Mouse (Mus musculus) left cerebral cortex, adult 2 months (tissue): ENCODE data around the gene Gipc1. TPM values are rescaled to one million over a fixed set of nuclear protein-coding genes. Genes with fewer than 3 reads are reported as not detected.

Experiments used
- DNase-seq, 2 experiments: peaks; one replicate each; pipeline ENCODE4 v3.0.0; 2021 to 2022; ENCODE audit warnings: low spot score in 2 of 2, mixed read lengths in 1 of 2; ENCODE audit errors: extremely low spot score in 1 of 2
- H3K27ac ChIP-seq: fragments of 200-600 bp; 2 replicates; pipeline ENCODE4 v1.8.1; 2022
- H3K4me3 ChIP-seq: fragments of 200-600 bp; 2 replicates; pipeline ENCODE4 v1.8.1; 2022
- CTCF ChIP-seq: fragments of 200-600 bp; IDR thresholded peaks from 2 replicates; pipeline ENCODE4 v1.8.1; 2022; ENCODE audit warnings: antibody characterized with exemption, mild to moderate bottlenecking, moderate library complexity
- intact Hi-C: fragments of 180-260 bp; cut with DNase I; formaldehyde crosslinking; loops from one replicate; pipeline ENCODE4 v1.15.1; 2025
- long read RNA-seq, 2 experiments: library from polyadenylated mRNA; stranded (forward); transcript quantifications; one replicate each; pipeline ENCODE4 v2.0.0; 2021; ENCODE audit warnings: borderline mapping rate in 2 of 2
- total RNA-seq, 2 experiments: library from RNA; stranded (reverse); gene quantifications; 2 replicates each; pipeline ENCODE4 v1.2.3; 2021

Gene Gipc1
- 10 to 100 TPM; 84.6 to 88.2 TPM for total RNA-seq
- long read RNA-seq, experiment 1, transcript Gipc1-201 (7 exons, 1,522 nt) = major isoform, 113 of 149 reads
- long read RNA-seq, experiment 1, partial matches to known transcripts = 33 of 149 reads
- long read RNA-seq, experiment 1, other reads (novel, unspliced or antisense) = 3 of 149 reads
- long read RNA-seq, experiment 2, transcript Gipc1-201 (7 exons, 1,522 nt) = major isoform, 79 of 116 reads
- long read RNA-seq, experiment 2, partial matches to known transcripts = 25 of 116 reads
- long read RNA-seq, experiment 2, other reads (novel, unspliced or antisense) = 12 of 116 reads

DNA sequence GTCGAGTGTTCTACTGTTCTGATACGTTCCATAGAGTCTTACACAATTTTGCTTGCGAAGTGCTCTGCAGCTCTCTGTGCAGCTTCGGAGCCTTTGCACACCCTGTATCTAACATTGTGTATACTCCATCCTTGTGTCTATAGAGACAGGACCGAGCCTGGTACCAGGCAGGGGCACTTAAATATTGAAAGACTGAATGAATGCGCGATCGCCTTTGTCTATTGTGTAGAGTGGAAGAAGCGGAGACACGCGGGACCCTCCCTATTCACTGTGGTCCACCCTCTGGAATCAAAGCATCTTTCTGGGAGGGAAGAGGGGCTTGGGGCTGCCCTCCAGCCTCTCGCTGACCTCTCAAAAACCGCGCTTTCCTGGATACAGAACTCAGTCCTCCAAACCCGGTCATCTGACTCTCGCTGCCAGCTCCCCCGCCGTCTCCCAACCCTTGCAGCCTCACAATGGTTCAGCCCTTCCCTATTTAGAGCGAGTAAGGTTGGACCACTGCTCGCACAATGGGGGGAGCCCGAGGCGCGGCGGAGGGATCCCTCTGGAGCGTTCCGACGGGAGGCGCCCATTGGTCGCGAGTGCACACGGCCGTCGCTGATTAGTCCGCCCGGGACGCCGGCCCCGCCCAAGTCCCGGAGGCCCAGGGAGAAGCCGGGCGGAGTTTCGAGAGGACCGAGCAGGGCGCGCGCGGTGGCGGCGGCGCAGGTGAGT is at the start of gene Gipc1:
Gene Gipc1 (plus strand): TSS at position 648 of the 714 bp plus-strand sequence.
- peak within 1 kb of the TSS; percentile 89 for H3K27ac ChIP-seq
- intact Hi-C loops = loop anchor here (2.0 to 5.0 kb wide), 2 partner anchors 43 to 305 kb away; partner anchors contain the start of genes Asf1b, Dnajb1 and Gm10644
- H3K4me3 ChIP-seq = peak within 1 kb of the TSS; percentile 99
- peak; percentile 95 to 97 for DNase-seq
- no peak for TF ChIP-seq CTCF

- no peak for TF ChIP-seq CTCF
- Histone ChIP-seq H3K27ac (peak within 1 kb of the TSS; percentile 98), H3K4me3 (peak within 1 kb of the TSS; percentile 82)
- intact Hi-C loops = loop anchor here (2.0 to 5.0 kb wide), 2 partner anchors 45 to 289 kb away; partner anchors contain the start of gene Gipc1
- peak; percentile 99 to 100 for DNase-seq
Measured at GRCm38 (mm10) chr8:83607661-83608397, 44.6 kb upstream of the Gipc1 start, which contains the start of the genes Tecr and Dnajb1. TSS of gene Tecr (minus strand) at chr8:83607971. TSS of gene Dnajb1 (plus strand) at chr8:83608193.

GRCm38 (mm10) chr8:83608398-83608829 is 44.1 kb upstream of the Gipc1 start:
- Histone ChIP-seq H3K27ac (peak overlapping the region; percentile 98), H3K4me3 (peak overlapping the region; percentile 82)
- intact Hi-C loops = loop anchor here (2.0 to 5.0 kb wide), 2 partner anchors 44 to 289 kb away; partner anchors contain the start of gene Gipc1
- DNase-seq = peak; percentile 78 to 82
- no peak; the same call in 1 of the 2 replicates for TF ChIP-seq CTCF

GRCm38 (mm10) chr8:83609086-83609485 is 43.4 kb upstream of the Gipc1 start:
- intact Hi-C loops = loop anchor here (2.0 to 5.0 kb wide), 2 partner anchors 44 to 288 kb away; partner anchors contain the start of gene Gipc1
- peak overlapping the region; percentile 98 for H3K27ac ChIP-seq
- no peak for TF ChIP-seq CTCF
- H3K4me3 ChIP-seq = peak overlapping the region; percentile 82
- DNase-seq = no peak

GRCm38 (mm10) chr8:83609547-83610180 is 42.8 kb upstream of the Gipc1 start:
- intact Hi-C loops = loop anchor here (2.0 to 5.0 kb wide), 2 partner anchors 43 to 288 kb away; partner anchors contain the start of gene Gipc1
- TF ChIP-seq CTCF = no peak
- peak overlapping the region; percentile 98 for H3K27ac ChIP-seq
- peak overlapping the region; percentile 82 for H3K4me3 ChIP-seq
- no peak for DNase-seq

DNA sequence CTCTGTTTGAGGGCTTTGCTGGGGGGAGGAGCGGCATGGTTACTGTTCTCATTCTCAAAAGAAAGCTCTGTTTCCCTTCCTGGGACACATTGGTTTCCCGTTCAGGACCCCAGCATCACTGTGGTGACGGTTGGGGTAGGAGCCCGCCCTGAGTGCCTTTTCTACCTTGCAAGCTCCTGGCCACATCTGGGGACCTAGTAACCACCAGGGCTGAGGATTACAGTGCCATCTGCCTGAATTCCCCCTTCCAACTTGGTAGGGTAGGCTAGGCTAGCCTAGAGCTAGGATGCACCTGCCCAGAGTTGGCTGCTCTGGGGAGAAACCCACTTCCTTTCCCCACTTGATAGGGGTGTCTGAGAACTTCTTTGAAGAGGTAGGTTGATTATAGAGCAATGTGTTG is 40.6 kb upstream of the Gipc1 start:
- no peak overlapping the region for H3K27ac ChIP-seq
- intact Hi-C loops = no loop called here
- TF ChIP-seq CTCF = no peak
- no peak for DNase-seq
- no peak overlapping the region for H3K4me3 ChIP-seq

DNA sequence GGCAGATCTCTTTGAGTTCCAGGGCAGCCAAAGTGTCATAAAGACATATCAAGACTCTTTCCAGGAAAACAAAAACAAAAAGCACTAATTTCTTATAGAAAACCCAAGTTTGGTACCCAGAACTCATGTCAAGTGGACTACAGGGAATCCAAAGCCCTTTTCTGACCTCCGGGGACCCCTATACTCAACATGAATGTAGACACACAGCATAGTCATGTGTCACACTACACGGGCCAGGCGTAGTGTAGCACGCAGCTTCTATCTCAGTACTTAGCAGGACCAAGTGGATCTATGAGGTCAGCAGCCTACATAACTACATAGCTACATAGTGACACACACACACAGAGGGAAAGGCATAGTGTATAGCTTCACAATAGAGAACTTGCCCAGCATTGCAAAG is 38.8 kb upstream of the Gipc1 start:
- no peak for TF ChIP-seq CTCF
- no peak overlapping the region for H3K4me3 ChIP-seq
- intact Hi-C loops = no loop called here
- no peak for DNase-seq
- no peak overlapping the region for H3K27ac ChIP-seq

DNA sequence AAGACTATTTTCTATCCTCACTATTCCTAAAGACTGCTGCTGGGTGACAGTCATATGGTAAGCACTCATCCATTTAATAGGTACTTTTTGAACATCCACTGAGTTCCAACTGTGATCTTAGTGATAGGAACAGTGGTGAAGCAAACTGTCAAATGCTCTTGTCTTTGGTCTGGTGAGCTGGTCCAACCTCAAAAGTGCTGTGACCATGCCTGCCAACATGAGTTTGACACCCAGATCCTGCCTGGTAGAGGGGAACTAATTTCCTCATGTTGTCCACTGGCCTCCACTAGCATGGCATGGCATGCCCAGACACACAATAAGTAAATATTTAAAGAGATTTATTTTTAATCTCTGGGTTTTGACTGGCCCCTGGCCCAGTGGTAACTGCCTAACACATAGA is 35.9 kb upstream of the Gipc1 start:
- no peak for TF ChIP-seq CTCF
- H3K4me3 ChIP-seq = no peak overlapping the region
- intact Hi-C loops = no loop called here

DNA sequence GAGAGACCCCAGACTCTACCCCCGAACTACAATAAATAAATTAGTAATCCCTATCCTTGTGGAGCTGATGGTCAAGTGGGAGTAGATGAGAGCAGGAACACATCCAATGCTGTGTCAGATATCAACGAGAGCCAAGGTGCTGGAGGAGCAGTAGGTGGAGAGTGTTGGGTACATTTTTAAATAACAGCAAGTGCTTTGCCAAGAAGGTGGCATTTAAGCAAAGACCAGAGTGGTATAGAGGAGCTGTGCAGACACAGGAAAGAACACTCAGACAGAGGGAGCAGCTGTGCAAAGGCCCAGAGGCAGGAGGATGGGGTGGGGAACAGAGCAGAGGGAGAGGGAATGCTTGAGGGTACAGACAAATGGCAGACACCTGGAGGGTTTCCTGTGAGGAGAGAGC is 35.4 kb upstream of the Gipc1 start:
- TF ChIP-seq CTCF = no peak
- peak overlapping the region; percentile 69 for H3K27ac ChIP-seq
- intact Hi-C loops = no loop called here
- no peak overlapping the region for H3K4me3 ChIP-seq
- no peak for DNase-seq

More for the DNA sequence above, 35.9 kb upstream of the Gipc1 start:
- peak overlapping the region; percentile 69 for H3K27ac ChIP-seq
- no peak for DNase-seq

GRCm38 (mm10) chr8:83618566-83618965 is 33.9 kb upstream of the Gipc1 start:
- Histone ChIP-seq H3K27ac (no peak overlapping the region), H3K4me3 (no peak overlapping the region)
- no peak for DNase-seq
- intact Hi-C loops = no loop called here
- TF ChIP-seq CTCF = no peak

DNA sequence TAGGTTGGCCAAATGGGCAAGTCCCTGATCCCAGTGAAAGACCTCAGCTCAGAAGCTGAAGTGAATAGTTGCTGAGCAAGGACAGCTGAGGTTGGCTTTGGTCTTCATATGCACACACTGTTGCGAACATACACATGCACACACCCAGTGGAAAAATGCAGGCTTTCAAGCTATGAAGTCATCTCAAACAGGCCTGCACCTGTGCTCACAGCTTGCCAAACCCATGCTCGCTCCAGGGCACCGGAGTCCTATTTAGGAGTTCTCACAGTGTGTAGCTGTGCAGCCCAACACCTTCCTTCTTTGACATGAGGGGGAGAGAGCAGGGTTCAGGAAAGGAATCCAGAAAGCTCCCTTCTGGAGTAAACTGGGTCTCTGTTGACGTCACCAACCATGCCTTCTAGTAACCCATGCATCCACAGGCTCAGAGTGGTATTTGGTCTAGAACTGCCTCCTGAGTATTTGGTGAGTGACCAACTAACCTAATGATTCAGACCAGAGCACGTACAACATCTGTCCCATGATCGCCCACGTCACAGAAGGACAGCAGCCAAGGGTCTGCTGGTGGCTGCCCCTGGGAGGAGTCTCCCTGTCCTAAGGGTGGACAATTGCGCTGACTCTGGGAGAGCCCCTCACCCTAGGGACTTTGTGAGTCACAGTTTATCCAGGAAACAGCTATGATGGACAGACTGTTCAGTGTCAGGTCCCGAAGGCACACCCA is 32.8 kb upstream of the Gipc1 start:
- DNase-seq = no peak
- intact Hi-C loops = loop anchor here (5.0 kb wide), 1 partner anchor 52 kb away; the partner anchor contains the start of gene Ndufb7
- TF ChIP-seq CTCF = no peak
- Histone ChIP-seq H3K27ac (no peak overlapping the region), H3K4me3 (no peak overlapping the region)
